Mouse (Mus musculus) lung, adult 2 months (tissue): Measurements from ENCODE around the gene Rnf13.

ENCODE experiments used
- CTCF ChIP-seq: fragments of 200-500 bp; IDR thresholded peaks from 2 replicates; pipeline ENCODE4 v1.5.1; 2011; ENCODE audit warnings: mild to moderate bottlenecking, low read length, control low read depth; ENCODE audit not compliant: insufficient read depth
- POLR2A ChIP-seq: fragments of 200-500 bp; IDR thresholded peaks from 2 replicates; pipeline ENCODE4 v1.6.1; 2011; ENCODE audit warnings: low read depth, mild to moderate bottlenecking, control low read depth, low read length, borderline replicate concordance; ENCODE audit errors: extremely low read depth

GRCm38 (mm10) chr3:57846662-57846911 is 110.7 kb downstream of the Rnf13 start:
- no peak for TF ChIP-seq POLR2A
- TF ChIP-seq CTCF, result no peak
